Mouse (Mus musculus) cerebellum, adult 2 months (tissue): Measurements from ENCODE around the gene Pck1. TPM values are rescaled to one million over a fixed set of nuclear protein-coding genes. Genes with fewer than 3 reads are reported as not detected.

Experiments
- DNase-seq, 2 experiments: peaks; one replicate each; pipeline ENCODE4 v3.0.0; 2021
- H3K27ac ChIP-seq: fragments of 200-500 bp; 2 replicates; pipeline ENCODE4 v1.5.1; 2012; ENCODE audit warnings: low read length, control low read depth, inconsistent platforms; ENCODE audit not compliant: insufficient read depth
- H3K27me3 ChIP-seq: fragments of 200-500 bp; 2 replicates; pipeline ENCODE4 v1.6.1; 2012; ENCODE audit warnings: inconsistent platforms, mild to moderate bottlenecking, low read length, moderate library complexity; ENCODE audit not compliant: control insufficient read depth, insufficient read depth
- H3K4me1 ChIP-seq: fragments of 200-500 bp; 2 replicates; pipeline ENCODE4 v1.6.1; 2011; ENCODE audit warnings: low read length; ENCODE audit not compliant: control insufficient read depth, insufficient read depth
- H3K4me3 ChIP-seq: fragments of 200-500 bp; replicated peaks from 2 replicates; pipeline ENCODE3; 2011; ENCODE audit warnings: mild to moderate bottlenecking, low read depth, low read length, control low read depth; ENCODE audit not compliant: insufficient read depth
- CTCF ChIP-seq: fragments of 200-500 bp; IDR thresholded peaks from 2 replicates; pipeline ENCODE4 v1.5.1; 2011; ENCODE audit warnings: low read depth, mild to moderate bottlenecking, control low read depth, low read length, moderate library complexity, borderline replicate concordance; ENCODE audit not compliant: insufficient read depth
- POLR2A ChIP-seq: fragments of 200-500 bp; IDR thresholded peaks from 2 replicates; pipeline ENCODE4 v1.6.1; 2011; ENCODE audit warnings: low read length, control low read depth, borderline replicate concordance; ENCODE audit not compliant: insufficient read depth
- WGBS: fragments of 180-500 bp; shearing (Covaris S2); methylation state at CpG from one replicate; pipeline ENCODE4 v1.1.7; 2018; 5-methylcytosine and 5-hydroxymethylcytosine counted together
- polyA plus RNA-seq: library from polyadenylated mRNA; depleted of rRNA; stranded (reverse); fragments of >200 nt; gene quantifications from 2 replicates; pipeline ENCODE4 v1.2.3, GENCODE M21; 2012

Gene Pck1
- polyA plus RNA-seq, 1 experiment: not detected

GRCm38 (mm10) chr2:173177481-173177880, 24.6 kb downstream of the Pck1 start:
- 66% methylated on average over 5 of the region's 5 CpGs for WGBS
- Histone ChIP-seq H3K4me3 (no peak overlapping the region), H3K4me1 (no peaks in the 10 kb centered on the region), H3K27ac (no peak overlapping the region), H3K27me3 (no peaks in the 10 kb centered on the region)
- DNase-seq: no peak
- TF ChIP-seq CTCF (no peak), POLR2A (no peak)

GRCm38 (mm10) chr2:173177951-173178350, 25.1 kb downstream of the Pck1 start:
- Histone ChIP-seq H3K27ac (no peak overlapping the region), H3K4me1 (no peaks in the 10 kb centered on the region), H3K4me3 (no peak overlapping the region), H3K27me3 (no peaks in the 10 kb centered on the region)
- DNase-seq: no peak
- TF ChIP-seq CTCF (no peak), POLR2A (no peak)
- 18% methylated on average over 8 of the region's 8 CpGs for WGBS

- Histone ChIP-seq H3K27me3 (no peaks in the 10 kb centered on the region), H3K4me3 (no peak overlapping the region), H3K4me1 (no peaks in the 10 kb centered on the region), H3K27ac (no peak overlapping the region)
- WGBS: 83% methylated on average over 7 of the region's 7 CpGs
- TF ChIP-seq CTCF (no peak), POLR2A (no peak)
- no peak for DNase-seq
These were observed 26.2 kb downstream of the Pck1 start for GRCm38 (mm10) chr2:173179046-173179445.

GRCm38 (mm10) chr2:173180026-173180425, 27.2 kb downstream of the Pck1 start:
- no peak for DNase-seq
- no peaks in the 10 kb centered on the region for H3K4me1 ChIP-seq
- H3K27ac ChIP-seq: no peak overlapping the region
- TF ChIP-seq CTCF (no peak), POLR2A (no peak)
- no peaks in the 10 kb centered on the region for H3K27me3 ChIP-seq
- no peak overlapping the region for H3K4me3 ChIP-seq
- WGBS: 87% methylated on average over 4 of the region's 4 CpGs

GRCm38 (mm10) chr2:173180721-173181388, 28.0 kb downstream of the Pck1 start:
- 87% methylated on average over 11 of the region's 11 CpGs for whole genome bisulfite sequencing
- Histone ChIP-seq H3K27ac (no peak overlapping the region), H3K27me3 (no peaks in the 10 kb centered on the region), H3K4me1 (no peaks in the 10 kb centered on the region), H3K4me3 (no peak overlapping the region)
- no peak for DNase-seq
- TF ChIP-seq POLR2A (no peak), CTCF (no peak)

GRCm38 (mm10) chr2:173181486-173181885, 28.6 kb downstream of the Pck1 start:
- H3K4me1 ChIP-seq: no peaks in the 10 kb centered on the region
- no peak for DNase-seq
- no peak for TF ChIP-seq CTCF
- no peak for TF ChIP-seq POLR2A
- no peaks in the 10 kb centered on the region for H3K27me3 ChIP-seq
- H3K4me3 ChIP-seq: no peak overlapping the region
- H3K27ac ChIP-seq: no peak overlapping the region
- 46% methylated on average over 5 of the region's 5 CpGs for WGBS

GRCm38 (mm10) chr2:173181901-173182300, 29.1 kb downstream of the Pck1 start:
- no peak for DNase-seq
- Histone ChIP-seq H3K27ac (no peak overlapping the region), H3K4me1 (no peaks in the 10 kb centered on the region), H3K27me3 (no peaks in the 10 kb centered on the region), H3K4me3 (no peak overlapping the region)
- TF ChIP-seq CTCF (no peak), POLR2A (no peak)
- WGBS: 83% methylated on average over 7 of the region's 7 CpGs

GRCm38 (mm10) chr2:173182796-173183195, 29.9 kb downstream of the Pck1 start:
- DNase-seq: no peak
- Histone ChIP-seq H3K27me3 (no peaks in the 10 kb centered on the region), H3K27ac (no peak overlapping the region), H3K4me3 (no peak overlapping the region), H3K4me1 (no peaks in the 10 kb centered on the region)
- TF ChIP-seq POLR2A (no peak), CTCF (no peak)
- WGBS: 74% methylated on average over 7 of the region's 7 CpGs
